Mouse (Mus musculus) heart, embryonic 14.5 days (tissue): ENCODE measurements around the gene Efna5. TPM values are rescaled to one million over a fixed set of nuclear protein-coding genes. Genes with fewer than 3 reads are reported as not detected.

Source experiments
- ATAC-seq: fragments of 200-750 bp; cut with Nextera tagmentation; 2 replicates; pipeline ENCODE4 v1.8.0; 2017; ENCODE audit warnings: low read depth, moderate TSS enrichment; ENCODE audit not compliant: insufficient number of reproducible peaks, insufficient read depth, low FRiP score
- H3K27ac ChIP-seq, 2 experiments: fragments of 200-500 bp in 1 of 2; fragments of 300-500 bp in 1 of 2; sonication (generic) in 1 of 2; replicated peaks in 1 of 2; 2 replicates each; pipeline ENCODE4 v1.5.1; 2012 to 2014; ENCODE audit warnings: low read depth in 2 of 2, low read length in 2 of 2, control low read depth in 1 of 2, mild to moderate bottlenecking in 1 of 2, mixed read lengths in 1 of 2; ENCODE audit not compliant: control insufficient read depth in 1 of 2, insufficient read depth in 1 of 2
- H3K27me3 ChIP-seq: fragments of 300-500 bp; sonication (generic); 2 replicates; pipeline ENCODE4 v1.6.1; 2014; ENCODE audit warnings: mild to moderate bottlenecking, low read length, control low read depth; ENCODE audit not compliant: control insufficient read depth, insufficient read depth
- H3K36me3 ChIP-seq: fragments of 300-500 bp; sonication (generic); 2 replicates; pipeline ENCODE4 v1.6.1; 2014; ENCODE audit warnings: mild to moderate bottlenecking, control low read depth, low read length, mixed read lengths; ENCODE audit not compliant: control insufficient read depth, insufficient read depth
- H3K4me1 ChIP-seq, 2 experiments: fragments of 200-500 bp in 1 of 2; fragments of 300-500 bp in 1 of 2; sonication (generic) in 1 of 2; 2 replicates each; pipeline ENCODE4 v1.6.1; 2012 to 2014; ENCODE audit warnings: low read length in 2 of 2, control low read depth in 1 of 2, mixed read lengths in 1 of 2; ENCODE audit not compliant: control insufficient read depth in 2 of 2, insufficient read depth in 2 of 2
- H3K4me2 ChIP-seq: fragments of 300-500 bp; sonication (generic); 2 replicates; pipeline ENCODE4 v1.6.1; 2014; ENCODE audit warnings: mild to moderate bottlenecking, low read length
- H3K4me3 ChIP-seq, 2 experiments: fragments of 200-500 bp in 1 of 2; fragments of 300-500 bp in 1 of 2; sonication (generic) in 1 of 2; 2 replicates each; pipeline ENCODE4 v1.5.1; 2012 to 2014; ENCODE audit warnings: low read length in 2 of 2, mild to moderate bottlenecking in 2 of 2, control low read depth in 1 of 2, low read depth in 1 of 2, moderate library complexity in 1 of 2; ENCODE audit not compliant: control insufficient read depth in 1 of 2, insufficient read depth in 1 of 2
- H3K9ac ChIP-seq: fragments of 300-500 bp; sonication (generic); 2 replicates; pipeline ENCODE4 v1.6.1; 2014; ENCODE audit warnings: mild to moderate bottlenecking, low read length
- H3K9me3 ChIP-seq: fragments of 300-500 bp; sonication (generic); 2 replicates; pipeline ENCODE4 v1.6.1; 2016; ENCODE audit warnings: low read length, control low read depth; ENCODE audit not compliant: control insufficient read depth
- WGBS: fragments of 180-500 bp; shearing (Covaris S2); extraction: QIAGEN DNeasy Blood & Tissue Kit; methylation state at CpG from one replicate; pipeline ENCODE4 v1.1.7; 2014; 5-methylcytosine and 5-hydroxymethylcytosine counted together
- polyA plus RNA-seq: library from polyadenylated mRNA; unstranded; fragments of >200 nt; fragmentation: Nextera tagmentation; extraction: Ambion mirVana; gene quantifications from 2 replicates; pipeline ENCODE4 v1.2.1, GENCODE M21; 2014

Efna5 gene
- polyA plus RNA-seq, 1 experiment from 2014 or later: 26.4 TPM

DNA sequence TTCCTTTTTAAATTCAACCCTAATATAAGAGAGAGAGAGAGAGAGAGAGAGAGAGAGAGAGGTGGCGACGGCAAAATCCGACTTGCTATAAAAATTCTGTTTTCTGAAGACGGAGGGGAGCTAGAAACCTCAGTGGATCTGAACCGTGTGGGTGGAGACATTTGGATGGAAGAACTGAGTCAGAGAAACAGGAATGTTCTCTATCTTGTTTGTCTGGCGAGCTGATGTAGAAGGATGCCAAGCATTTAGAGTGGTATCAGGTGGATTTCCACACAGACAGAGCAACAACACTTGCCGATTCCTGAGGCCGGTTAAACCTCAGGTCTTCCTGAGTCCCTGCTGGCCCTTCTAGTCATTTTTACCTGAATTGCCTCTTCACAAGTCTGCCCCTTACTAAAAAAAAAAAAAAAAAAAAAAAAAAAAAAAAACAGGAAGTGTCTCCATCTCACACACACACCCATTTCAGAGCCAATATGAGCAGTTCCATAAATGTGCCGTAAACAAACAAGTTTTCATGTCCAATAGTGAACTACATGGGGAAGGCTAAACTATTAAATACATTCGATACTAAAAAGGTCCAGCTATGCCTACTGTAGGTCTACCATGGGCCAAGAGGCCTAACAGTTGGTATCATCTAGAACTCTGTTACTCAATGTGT lies 231.7 kb downstream of the Efna5 start:
- H3K9me3 ChIP-seq: no peaks in the 10 kb centered on the region
- no peaks in the 10 kb centered on the region for H3K36me3 ChIP-seq
- ATAC-seq: no peak
- no peak overlapping the region for H3K27ac ChIP-seq
- no peak overlapping the region for H3K4me3 ChIP-seq
- no peaks in the 10 kb centered on the region for H3K27me3 ChIP-seq
- 57% methylated on average over 10 of the region's 10 CpGs for WGBS
- H3K4me1 ChIP-seq: peaks cover 8 to 22% of the 10 kb centered on the region in 2 experiments
- H3K9ac ChIP-seq: no peak overlapping the region
- H3K4me2 ChIP-seq: no peak overlapping the region

DNA sequence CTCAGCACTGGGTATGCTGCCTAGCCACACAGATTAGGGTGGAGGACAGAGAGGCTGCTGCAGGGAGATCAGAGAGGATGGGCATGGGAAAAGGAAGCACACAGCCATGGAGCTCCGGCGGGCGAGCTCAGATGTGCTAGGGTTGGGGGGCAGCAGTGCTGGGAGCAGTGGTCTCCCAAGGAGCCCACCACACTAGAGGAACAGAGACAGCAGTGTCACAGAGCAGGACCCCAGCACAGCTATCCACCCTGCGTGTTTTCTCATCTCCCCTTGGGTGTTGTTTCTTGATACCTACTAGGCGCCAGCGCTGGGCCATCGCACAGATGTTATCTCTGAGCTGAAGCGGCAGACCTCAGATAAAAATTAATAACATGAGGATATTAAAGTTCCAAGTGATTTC lies 234.3 kb downstream of the Efna5 start:
- H3K27ac ChIP-seq: no peak overlapping the region
- no peak overlapping the region for H3K4me3 ChIP-seq
- peaks cover 2 to 17% of the 10 kb centered on the region in 2 experiments for H3K4me1 ChIP-seq
- WGBS: 93% methylated on average over 8 of the region's 8 CpGs
- no peak for ATAC-seq
- no peak overlapping the region for H3K4me2 ChIP-seq
- H3K9ac ChIP-seq: no peak overlapping the region
- H3K27me3 ChIP-seq: no peaks in the 10 kb centered on the region
- no peaks in the 10 kb centered on the region for H3K36me3 ChIP-seq
- H3K9me3 ChIP-seq: no peaks in the 10 kb centered on the region

DNA sequence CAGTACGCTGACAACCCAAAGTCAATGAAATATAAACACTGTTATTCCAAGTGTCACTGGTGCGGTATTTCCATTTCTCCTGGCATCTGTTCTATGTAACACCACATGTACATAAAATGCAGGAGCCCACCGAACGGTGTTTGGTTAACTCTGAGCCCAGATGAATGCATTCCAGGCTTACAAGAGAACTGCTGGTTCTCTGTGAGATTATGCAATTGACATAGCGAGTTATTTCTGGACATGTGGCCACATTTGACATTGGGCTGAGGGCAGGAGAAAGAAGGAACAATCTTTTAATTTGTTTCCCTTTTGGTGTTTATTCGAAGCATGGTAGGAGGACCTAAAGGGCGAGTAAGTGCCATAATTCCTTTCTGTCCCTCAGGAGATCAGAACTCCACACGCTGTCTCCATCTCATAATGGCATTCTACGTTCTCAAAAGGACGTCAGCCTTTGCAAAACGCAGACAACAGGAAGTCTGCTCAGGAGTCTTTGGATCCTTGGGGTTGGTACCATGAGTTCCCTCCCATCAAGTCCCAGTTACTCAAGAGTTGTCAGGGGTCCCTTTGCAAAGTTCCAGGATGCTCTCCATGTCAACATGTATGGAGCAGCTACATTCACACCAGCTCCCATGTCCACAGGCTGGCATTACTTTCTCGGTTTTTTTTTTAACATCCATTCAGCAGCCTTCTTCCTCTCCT lies 238.5 kb downstream of the Efna5 start:
- WGBS: 67% methylated on average over 12 of the region's 12 CpGs
- Histone ChIP-seq H3K9ac (no peak overlapping the region), H3K27me3 (no peaks in the 10 kb centered on the region), H3K27ac (peak overlapping the region; percentile 10 to 48; a peak in 3 of 4 replicates), H3K36me3 (no peaks in the 10 kb centered on the region), H3K4me1 (peaks cover 0 to 6% of the 10 kb centered on the region in 2 experiments), H3K9me3 (no peaks in the 10 kb centered on the region), H3K4me3 (no peak overlapping the region), H3K4me2 (no peak overlapping the region)
- ATAC-seq: no peak

DNA sequence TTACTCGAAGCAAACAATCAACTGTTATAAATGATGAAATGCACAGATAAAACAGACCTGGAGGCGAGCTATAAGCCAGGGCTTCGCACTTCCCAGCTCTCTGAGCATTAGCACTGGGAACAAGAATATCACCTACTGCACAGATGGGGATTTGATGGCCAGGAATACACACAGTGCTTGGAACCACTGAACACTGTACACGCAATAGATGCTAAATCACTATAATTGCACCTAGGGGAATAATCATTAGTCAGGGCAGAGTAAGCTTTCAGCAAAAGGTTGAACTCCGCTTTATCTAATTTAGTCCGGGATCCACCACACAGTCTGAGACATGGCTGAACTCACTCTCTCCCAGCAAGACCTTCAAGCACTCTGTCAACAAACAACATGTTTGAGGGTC lies 240.5 kb downstream of the Efna5 start:
- no peaks in the 10 kb centered on the region for H3K9me3 ChIP-seq
- no peak overlapping the region for H3K4me3 ChIP-seq
- ATAC-seq: no peak
- no peaks in the 10 kb centered on the region for H3K36me3 ChIP-seq
- H3K4me1 ChIP-seq: peaks cover 0 to 6% of the 10 kb centered on the region in 2 experiments
- H3K4me2 ChIP-seq: no peak overlapping the region
- H3K9ac ChIP-seq: no peak overlapping the region
- H3K27ac ChIP-seq: no peak overlapping the region
- WGBS: 89% methylated on average over 6 of the region's 6 CpGs
- no peaks in the 10 kb centered on the region for H3K27me3 ChIP-seq

DNA sequence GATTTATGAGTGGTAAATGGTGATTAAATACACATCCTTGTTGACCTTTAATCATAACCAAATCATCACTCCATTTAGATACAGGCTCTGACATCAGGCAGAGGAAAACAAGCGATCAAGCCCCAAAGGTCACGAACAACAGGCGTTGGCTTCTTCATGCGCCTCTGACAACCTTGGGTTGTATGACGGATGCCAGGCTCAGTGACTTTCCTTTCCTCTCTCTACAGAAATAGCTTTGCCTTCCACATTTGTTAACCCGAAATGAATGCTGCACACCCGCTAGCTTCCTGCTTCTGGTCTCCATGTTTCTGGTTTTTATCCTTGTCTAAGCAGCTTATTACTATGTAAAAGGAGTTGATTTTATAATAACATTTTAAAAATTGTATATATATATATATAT lies 244.2 kb downstream of the Efna5 start:
- Histone ChIP-seq H3K36me3 (no peaks in the 10 kb centered on the region), H3K27ac (peak overlapping the region; percentile 27 to 45; a peak in 2 of 4 replicates), H3K4me1 (no peaks in the 10 kb centered on the region; a peak in 1 of 4 replicates), H3K27me3 (no peaks in the 10 kb centered on the region), H3K4me2 (no peak overlapping the region), H3K4me3 (no peak overlapping the region), H3K9ac (no peak overlapping the region), H3K9me3 (no peaks in the 10 kb centered on the region)
- ATAC-seq: no peak
- 28% methylated on average over 7 of the region's 7 CpGs for WGBS

DNA sequence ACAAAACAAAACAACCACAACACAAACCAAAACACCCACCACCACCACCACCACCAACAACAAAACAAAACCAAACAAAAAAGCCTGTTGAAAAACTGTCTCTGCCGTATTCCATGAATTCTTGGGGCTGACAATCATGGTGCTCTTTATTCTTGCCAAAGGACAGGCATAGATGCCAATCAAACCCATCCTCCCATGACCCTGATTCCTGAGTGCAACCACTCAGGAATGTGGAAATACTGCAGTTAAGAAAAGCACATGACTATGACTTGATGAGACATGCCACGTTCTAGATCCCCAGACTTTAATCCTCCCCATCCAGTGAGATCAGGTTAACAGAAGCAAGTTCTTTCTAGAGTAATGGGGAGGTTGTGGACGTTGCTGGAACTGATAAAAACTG lies 246.2 kb downstream of the Efna5 start:
- ATAC-seq: no peak
- 66% methylated on average over 3 of the region's 3 CpGs for WGBS
- Histone ChIP-seq H3K4me2 (no peak overlapping the region), H3K4me3 (no peak overlapping the region), H3K27me3 (no peaks in the 10 kb centered on the region), H3K9me3 (no peaks in the 10 kb centered on the region), H3K9ac (no peak overlapping the region), H3K4me1 (no peaks in the 10 kb centered on the region; a peak in 1 of 4 replicates), H3K27ac (no peak overlapping the region), H3K36me3 (no peaks in the 10 kb centered on the region)

DNA sequence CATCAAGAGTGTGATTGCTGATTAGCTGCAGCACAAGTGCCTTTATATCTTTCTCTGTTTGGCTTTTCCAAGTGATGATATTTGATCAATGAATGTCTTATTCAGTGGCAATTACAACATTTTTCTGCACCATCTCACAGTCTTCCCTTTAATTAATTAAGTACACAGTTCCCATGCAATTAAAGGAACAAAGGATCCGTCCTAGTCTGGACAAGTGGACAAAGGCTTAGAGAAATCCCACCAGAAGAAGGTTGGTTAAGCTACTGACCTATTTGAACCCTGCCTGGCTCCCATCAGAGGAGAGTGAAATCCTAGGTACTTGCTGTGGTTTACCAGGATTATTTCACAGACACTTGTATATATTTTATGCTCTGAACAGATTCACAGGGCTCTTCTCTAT lies 252.6 kb downstream of the Efna5 start:
- no peak for ATAC-seq
- Histone ChIP-seq H3K9me3 (no peaks in the 10 kb centered on the region), H3K27me3 (no peaks in the 10 kb centered on the region), H3K4me3 (no peak overlapping the region), H3K4me1 (no peaks in the 10 kb centered on the region), H3K36me3 (no peaks in the 10 kb centered on the region), H3K27ac (no peak overlapping the region), H3K9ac (no peak overlapping the region), H3K4me2 (no peak overlapping the region)
- 91% methylated on average over 1 of the region's 1 CpGs for WGBS
